Mouse (Mus musculus) C2C12 (cell line): ENCODE results near the gene Stat5a. TPM values are rescaled to one million over a fixed set of nuclear protein-coding genes. Genes with fewer than 3 reads are reported as not detected.

Source experiments
- H3K27me3 ChIP-seq: one replicate; pipeline ENCODE4 v1.6.1; 2011; ENCODE audit not compliant: control insufficient read depth, insufficient read depth, insufficient read length
- H3K36me3 ChIP-seq: one replicate; pipeline ENCODE4 v1.6.1; 2011; ENCODE audit not compliant: control insufficient read depth, insufficient read depth
- H3K4me3 ChIP-seq: one replicate; pipeline ENCODE4 v1.5.1; 2011; ENCODE audit warnings: mild to moderate bottlenecking, control low read depth; ENCODE audit not compliant: poor library complexity, insufficient read depth, severe bottlenecking
- H3K79me2 ChIP-seq: one replicate; pipeline ENCODE4 v1.6.1; 2011; ENCODE audit not compliant: control insufficient read depth, insufficient read depth
- H3K79me3 ChIP-seq: one replicate; pipeline ENCODE4 v1.6.1; 2011; ENCODE audit warnings: low read depth, control low read depth
- H3ac ChIP-seq: one replicate; pipeline ENCODE3; 2011; ENCODE audit warnings: low read depth; ENCODE audit not compliant: control insufficient read depth, insufficient read length
- CEBPB ChIP-seq: IDR thresholded peaks from one replicate; pipeline ENCODE4 v1.6.1; 2011; ENCODE audit warnings: low read depth, mild to moderate bottlenecking, control low read depth, moderate library complexity
- CTCF ChIP-seq: IDR thresholded peaks from one replicate; pipeline ENCODE4 v1.5.1; 2011; ENCODE audit not compliant: control insufficient read depth, insufficient read depth, insufficient read length
- FOSL1 ChIP-seq: IDR thresholded peaks from one replicate; pipeline ENCODE4 v1.8.0; 2011; ENCODE audit warnings: mild to moderate bottlenecking, low read length; ENCODE audit not compliant: poor library complexity, insufficient read depth, severe bottlenecking
- MAX ChIP-seq: IDR thresholded peaks from one replicate; pipeline ENCODE4 v1.6.1; 2011; ENCODE audit warnings: mild to moderate bottlenecking, control low read depth
- MYOD1 ChIP-seq: IDR thresholded peaks from one replicate; pipeline ENCODE4 v1.6.1; 2011; ENCODE audit warnings: low read depth; ENCODE audit not compliant: control insufficient read depth, insufficient read length
- MYOG ChIP-seq: IDR thresholded peaks from one replicate; pipeline ENCODE4 v1.6.1; 2011; ENCODE audit not compliant: control insufficient read depth, insufficient read length; ENCODE audit errors: extremely low read depth
- USF1 ChIP-seq: IDR thresholded peaks from one replicate; pipeline ENCODE4 v1.6.1; 2011; ENCODE audit warnings: low read depth, mild to moderate bottlenecking, control low read depth, moderate library complexity
- polyA plus RNA-seq: library from polyadenylated mRNA; unstranded; fragments of >200 nt; fragmentation: generic; extraction: Trizol; gene quantifications from one replicate; pipeline ENCODE4 v1.2.1, GENCODE M21; 2012; ENCODE audit warnings: missing spikeins

Gene Stat5a
- polyA plus RNA-seq, 1 experiment, result 13.3 TPM

- no peaks in the 10 kb centered on the region for H3K27me3 ChIP-seq
Measured at GRCm38 (mm10) chr11:100838894-100839293, 20.3 kb upstream of the Stat5a start.

DNA sequence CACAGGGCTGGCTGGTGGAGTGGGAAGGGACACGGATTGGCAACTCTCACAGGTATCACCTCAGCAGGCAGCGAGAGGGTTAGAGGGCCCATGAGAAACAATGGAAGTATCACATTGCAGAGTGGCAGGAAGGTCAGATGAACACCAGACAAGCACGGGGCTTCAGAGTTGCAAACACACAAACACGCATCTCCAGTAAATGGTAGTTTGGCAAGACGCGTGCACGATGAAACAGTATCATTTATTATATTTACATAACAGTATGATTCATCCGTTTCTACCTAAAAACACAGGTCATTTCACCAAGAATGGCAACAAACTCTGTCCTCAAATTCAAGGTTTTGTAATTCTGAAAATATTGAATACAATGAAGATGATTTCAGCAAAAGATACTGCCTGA is 19.6 kb upstream of the Stat5a start:
- H3K27me3 ChIP-seq, result no peaks in the 10 kb centered on the region
- no peaks in the 10 kb centered on the region for H3K79me2 ChIP-seq
- no peak overlapping the region for H3K4me3 ChIP-seq
- no peaks in the 10 kb centered on the region for H3K36me3 ChIP-seq
- no peak overlapping the region for H3ac ChIP-seq
- H3K79me3 ChIP-seq, result no peaks in the 10 kb centered on the region
- TF ChIP-seq CEBPB (no peak), MAX (no peak), USF1 (no peak), FOSL1 (no peak), MYOD1 (no peak), CTCF (no peak), MYOG (no peak)

More at GRCm38 (mm10) chr11:100838894-100839293, 20.3 kb upstream of the Stat5a start:
- Histone ChIP-seq H3ac (no peak overlapping the region), H3K36me3 (no peaks in the 10 kb centered on the region), H3K79me2 (no peaks in the 10 kb centered on the region), H3K79me3 (no peaks in the 10 kb centered on the region), H3K4me3 (no peak overlapping the region)
- TF ChIP-seq CEBPB, result no peak
- TF ChIP-seq CTCF, result no peak
- no peak for TF ChIP-seq MYOD1
- no peak for TF ChIP-seq MAX
- no peak for TF ChIP-seq USF1

DNA sequence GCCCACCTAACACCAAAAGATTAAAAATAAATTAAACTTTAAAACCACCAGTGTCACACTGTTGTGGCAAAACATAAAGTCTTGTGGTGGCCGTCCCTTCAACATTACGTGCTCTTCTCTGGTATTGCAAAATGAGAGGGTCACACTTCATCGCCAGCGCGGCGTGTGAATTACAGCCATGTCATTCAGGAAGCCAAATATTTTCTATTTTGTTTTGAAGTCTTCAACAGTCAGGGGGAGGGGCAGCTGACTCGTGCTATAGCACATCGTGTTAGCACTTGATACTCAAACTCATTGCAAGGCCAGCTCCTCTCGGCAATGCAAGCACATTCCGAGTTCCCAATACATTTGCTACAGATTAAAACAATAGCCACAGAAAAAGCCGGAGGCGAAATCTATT is 18.3 kb upstream of the Stat5a start:
- H3K27me3 ChIP-seq, result peaks cover 5% of the 10 kb centered on the region
- H3K79me2 ChIP-seq, result no peaks in the 10 kb centered on the region
- no peak for TF ChIP-seq USF1
- no peak for TF ChIP-seq CEBPB
- no peaks in the 10 kb centered on the region for H3K36me3 ChIP-seq
- no peak overlapping the region for H3K4me3 ChIP-seq
- no peak overlapping the region for H3ac ChIP-seq
- no peaks in the 10 kb centered on the region for H3K79me3 ChIP-seq

DNA sequence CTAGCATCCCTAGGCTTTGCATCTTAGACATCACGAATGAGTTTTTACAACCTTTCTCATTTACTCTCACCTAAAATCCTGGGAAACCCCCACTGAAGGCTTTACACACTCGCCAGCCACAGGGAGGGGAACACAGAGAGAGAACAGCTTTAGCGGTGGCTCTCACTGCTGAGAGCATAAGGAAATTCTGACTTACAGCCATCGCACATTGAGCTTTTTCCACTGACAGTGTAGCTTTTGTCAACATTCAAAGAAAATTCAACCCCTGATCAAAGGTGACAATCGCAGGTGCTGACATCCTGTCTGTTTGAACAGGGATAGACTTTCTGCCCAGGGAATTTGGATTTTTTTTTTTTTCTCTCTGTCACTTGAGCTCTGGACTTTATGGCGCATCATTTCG is 17.1 kb upstream of the Stat5a start:
- H3K27me3 ChIP-seq, result peaks cover 7% of the 10 kb centered on the region
- TF ChIP-seq FOSL1, result no peak
- TF ChIP-seq CTCF, result no peak
- no peak for TF ChIP-seq CEBPB
- no peak for TF ChIP-seq MYOD1
- TF ChIP-seq MYOG, result no peak
- no peak for TF ChIP-seq USF1
- no peak for TF ChIP-seq MAX
- no peaks in the 10 kb centered on the region for H3K79me2 ChIP-seq
- H3K79me3 ChIP-seq, result no peaks in the 10 kb centered on the region
- H3K4me3 ChIP-seq, result no peak overlapping the region
- H3K36me3 ChIP-seq, result no peaks in the 10 kb centered on the region
- no peak overlapping the region for H3ac ChIP-seq

GRCm38 (mm10) chr11:100843070-100843669 is 16.0 kb upstream of the Stat5a start:
- no peaks in the 10 kb centered on the region for H3K79me2 ChIP-seq
- no peak overlapping the region for H3K4me3 ChIP-seq
- H3K36me3 ChIP-seq, result no peaks in the 10 kb centered on the region
- H3ac ChIP-seq, result no peak overlapping the region
- no peak for TF ChIP-seq MAX
- TF ChIP-seq FOSL1, result peak; percentile 41
- no peak for TF ChIP-seq CTCF
- H3K79me3 ChIP-seq, result no peaks in the 10 kb centered on the region
- peaks cover 7% of the 10 kb centered on the region for H3K27me3 ChIP-seq

DNA sequence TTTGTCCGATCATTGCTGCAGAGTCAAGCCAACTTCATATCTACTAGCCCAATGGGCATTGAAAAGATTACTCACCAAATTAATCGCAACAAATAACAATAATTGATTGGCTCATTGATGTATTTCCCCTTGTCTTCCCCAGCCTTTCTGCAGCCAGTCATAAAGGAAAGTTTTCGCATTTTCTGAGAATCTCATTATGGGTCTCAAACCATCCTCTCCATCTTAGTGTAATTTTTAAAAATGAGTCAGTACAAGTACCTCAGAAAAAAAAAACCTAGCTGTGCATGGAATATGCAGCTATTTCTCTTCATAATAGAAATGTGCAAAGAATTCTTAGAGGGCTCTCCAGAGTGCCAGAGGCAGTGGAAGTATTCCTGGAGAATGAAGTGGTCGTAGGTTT is 15.0 kb upstream of the Stat5a start:
- Histone ChIP-seq H3K36me3 (no peaks in the 10 kb centered on the region), H3K4me3 (no peak overlapping the region), H3ac (no peak overlapping the region), H3K79me2 (no peaks in the 10 kb centered on the region), H3K79me3 (no peaks in the 10 kb centered on the region), H3K27me3 (peaks cover 7% of the 10 kb centered on the region)
- TF ChIP-seq MYOD1, result no peak
- TF ChIP-seq MAX, result no peak
- no peak for TF ChIP-seq CEBPB
- no peak for TF ChIP-seq FOSL1
- no peak for TF ChIP-seq MYOG
- no peak for TF ChIP-seq USF1
- TF ChIP-seq CTCF, result no peak
